Mouse (Mus musculus): ENCODE measurements around the gene Zfp618. TPM values are rescaled to one million over a fixed set of nuclear protein-coding genes. Genes with fewer than 3 reads are reported as not detected.

Gene Zfp618
- total and polyA plus RNA-seq, 2 experiments from 2014 or later: 4.2 to 7.5 TPM

GRCm38 (mm10) chr4:62944326-62944879 is 21.0 kb upstream of the Zfp618 start:
- peak; percentile 27 for DNase-seq (ENCODE audit: low spot score)
- WGBS: 37% methylated on average over 4 of the region's 4 CpGs

GRCm38 (mm10) chr4:62963806-62964205 is 1.6 kb upstream of the Zfp618 start:
- no peak for ATAC-seq (ENCODE audit: insufficient read depth, low read depth)
- Histone ChIP-seq H3K4me1 (ENCODE audit: control insufficient read depth, insufficient read depth) (no peaks in the 10 kb centered on the region), H3K27me3 (ENCODE audit: control insufficient read depth, insufficient read depth, low read length) (no peaks in the 10 kb centered on the region), H3K36me3 (replicated peaks; ENCODE audit: control insufficient read depth, insufficient read depth, low read length) (no peaks in the 10 kb centered on the region), H3K4me2 (ENCODE audit: low read depth, low read length) (no peak overlapping the region), H3K9ac (replicated peaks; ENCODE audit: low read depth, low read length) (no peak overlapping the region), H3K27ac (ENCODE audit: low read depth) (no peak overlapping the region), H3K4me3 (ENCODE audit: low read depth, low read length) (no peak overlapping the region), H3K9me3 (replicated peaks; ENCODE audit: control insufficient read depth, low read length) (no peaks in the 10 kb centered on the region)
- DNase-seq (ENCODE audit: low spot score): no peak
- 57% methylated on average over 4 of the region's 4 CpGs for WGBS
- TF ChIP-seq CTCF (IDR thresholded peaks at IDR 0.05; ENCODE audit: low read depth) (no peak), EP300 (IDR thresholded peaks at IDR 0.05; ENCODE audit: low read depth) (no peak)

More at GRCm38 (mm10) chr4:62944326-62944879, 21.0 kb upstream of the Zfp618 start:
- Histone ChIP-seq H3K36me3 (replicated peaks; ENCODE audit: control insufficient read depth, insufficient read depth, low read length) (no peaks in the 10 kb centered on the region), H3K4me2 (ENCODE audit: low read depth, low read length) (no peak overlapping the region), H3K4me1 (ENCODE audit: control insufficient read depth, insufficient read depth) (0 out of 2 replicates have a peak, but pooled peaks cover 4% of the 10 kb centered on the region), H3K27ac (ENCODE audit: low read depth) (no peak overlapping the region), H3K4me3 (ENCODE audit: low read depth, low read length) (no peak overlapping the region), H3K9me3 (replicated peaks; ENCODE audit: control insufficient read depth, low read length) (no peaks in the 10 kb centered on the region), H3K27me3 (ENCODE audit: control insufficient read depth, insufficient read depth, low read length) (no peaks in the 10 kb centered on the region), H3K9ac (replicated peaks; ENCODE audit: low read depth, low read length) (no peak overlapping the region)
- TF ChIP-seq CTCF (IDR thresholded peaks at IDR 0.05; ENCODE audit: low read depth) (peak; percentile 63), EP300 (IDR thresholded peaks at IDR 0.05; ENCODE audit: low read depth) (no peak)
- ATAC-seq (ENCODE audit: insufficient read depth, low read depth): peak; percentile 30

GRCm38 (mm10) chr4:62964844-62965496 is 403 bp upstream of the Zfp618 start:
- H3K4me2 ChIP-seq (ENCODE audit: low read depth, low read length): peak overlapping the region; percentile 86
- 6% methylated on average over 31 of the region's 52 CpGs for WGBS
- no peak for DNase-seq (ENCODE audit: low spot score)
- no peaks in the 10 kb centered on the region for H3K36me3 ChIP-seq (replicated peaks; ENCODE audit: control insufficient read depth, insufficient read depth, low read length)
- no peaks in the 10 kb centered on the region for H3K27me3 ChIP-seq (ENCODE audit: control insufficient read depth, insufficient read depth, low read length)
- peak; percentile 47; the same call in 1 of the 2 replicates for ATAC-seq (ENCODE audit: insufficient read depth, low read depth)
- H3K9me3 ChIP-seq (replicated peaks; ENCODE audit: control insufficient read depth, low read length): no peaks in the 10 kb centered on the region
- no peak for TF ChIP-seq CTCF (IDR thresholded peaks at IDR 0.05; ENCODE audit: low read depth)
- no peak for TF ChIP-seq EP300 (IDR thresholded peaks at IDR 0.05; ENCODE audit: low read depth)
- H3K27ac ChIP-seq (ENCODE audit: low read depth): peak overlapping the region; percentile 63; the same call in 1 of the 2 replicates
- H3K4me3 ChIP-seq (ENCODE audit: low read depth, low read length): peak overlapping the region; percentile 96
- no peaks in the 10 kb centered on the region for H3K4me1 ChIP-seq (ENCODE audit: control insufficient read depth, insufficient read depth)
- peak overlapping the region; percentile 97 for H3K9ac ChIP-seq (replicated peaks; ENCODE audit: low read depth, low read length)

GRCm38 (mm10) chr4:62969526-62969925 is 4.2 kb downstream of the Zfp618 start:
- Histone ChIP-seq H3K27ac (ENCODE audit: low read depth) (no peak overlapping the region), H3K4me3 (ENCODE audit: low read depth, low read length) (no peak overlapping the region), H3K9me3 (replicated peaks; ENCODE audit: control insufficient read depth, low read length) (no peaks in the 10 kb centered on the region), H3K4me2 (ENCODE audit: low read depth, low read length) (no peak overlapping the region), H3K9ac (replicated peaks; ENCODE audit: low read depth, low read length) (no peak overlapping the region), H3K36me3 (replicated peaks; ENCODE audit: control insufficient read depth, insufficient read depth, low read length) (no peaks in the 10 kb centered on the region), H3K27me3 (ENCODE audit: control insufficient read depth, insufficient read depth, low read length) (no peaks in the 10 kb centered on the region), H3K4me1 (ENCODE audit: control insufficient read depth, insufficient read depth) (peaks cover 9% of the 10 kb centered on the region)
- WGBS: 91% methylated on average over 5 of the region's 5 CpGs
- DNase-seq (ENCODE audit: low spot score) (no peak), ATAC-seq (ENCODE audit: insufficient read depth, low read depth) (no peak)
- TF ChIP-seq CTCF (IDR thresholded peaks at IDR 0.05; ENCODE audit: low read depth) (no peak), EP300 (IDR thresholded peaks at IDR 0.05; ENCODE audit: low read depth) (no peak)

GRCm38 (mm10) chr4:62971991-62972390 is 6.6 kb downstream of the Zfp618 start:
- ATAC-seq (ENCODE audit: insufficient read depth, low read depth): no peak

More at GRCm38 (mm10) chr4:62971991-62972390, 6.6 kb downstream of the Zfp618 start:
- no peak for DNase-seq (ENCODE audit: low spot score)
- no peak for TF ChIP-seq EP300 (IDR thresholded peaks at IDR 0.05; ENCODE audit: low read depth)
- TF ChIP-seq CTCF (IDR thresholded peaks at IDR 0.05; ENCODE audit: low read depth): no peak
- 91% methylated on average over 1 of the region's 1 CpGs for WGBS
- Histone ChIP-seq H3K36me3 (replicated peaks; ENCODE audit: control insufficient read depth, insufficient read depth, low read length) (no peaks in the 10 kb centered on the region), H3K27me3 (ENCODE audit: control insufficient read depth, insufficient read depth, low read length) (no peaks in the 10 kb centered on the region), H3K9me3 (replicated peaks; ENCODE audit: control insufficient read depth, low read length) (no peaks in the 10 kb centered on the region), H3K9ac (replicated peaks; ENCODE audit: low read depth, low read length) (no peak overlapping the region), H3K4me1 (ENCODE audit: control insufficient read depth, insufficient read depth) (peaks cover 18% of the 10 kb centered on the region), H3K4me3 (ENCODE audit: low read depth, low read length) (no peak overlapping the region), H3K4me2 (ENCODE audit: low read depth, low read length) (no peak overlapping the region), H3K27ac (ENCODE audit: low read depth) (no peak overlapping the region)

All from heart, postnatal 0 days (tissue).